Mouse (Mus musculus): ENCODE results near the gene Dusp15.

The Dusp15 gene

DNA sequence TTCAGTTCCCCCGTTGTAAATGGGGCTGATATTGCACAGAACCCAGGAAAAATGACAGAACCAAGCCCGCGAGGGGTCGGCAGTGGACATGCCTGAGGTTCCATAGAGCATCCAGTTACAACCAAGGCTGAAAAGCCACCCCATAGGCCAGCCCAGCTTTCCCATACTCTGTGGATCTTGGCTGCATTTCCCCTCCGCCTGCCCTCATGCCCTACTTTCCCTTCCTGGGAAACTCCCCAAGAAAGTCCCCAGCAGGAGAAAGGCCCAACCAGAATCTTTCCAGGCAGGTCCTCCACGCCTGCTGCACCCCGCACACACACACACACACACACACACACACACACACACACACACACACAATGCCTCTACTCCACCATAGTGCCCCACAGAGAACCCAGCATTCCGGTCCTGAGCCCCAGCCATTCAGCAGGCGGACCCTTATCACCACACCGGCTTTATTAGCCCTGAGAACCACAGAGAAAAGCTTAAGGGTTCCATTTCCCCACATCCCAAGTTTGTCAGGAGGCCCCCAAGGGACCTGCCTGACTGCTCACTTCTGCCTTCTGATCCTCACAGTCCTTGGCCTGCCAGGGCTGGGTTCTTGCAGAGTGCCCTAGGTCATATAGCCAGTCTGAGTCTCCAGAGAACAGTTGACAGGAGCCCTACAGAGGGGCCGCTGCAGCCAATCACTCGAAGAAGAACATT is 19.9 kb downstream of the Dusp15 start:
- DNase-seq (ENCODE audit: low spot score in 2 of 2), result no peak

DNA sequence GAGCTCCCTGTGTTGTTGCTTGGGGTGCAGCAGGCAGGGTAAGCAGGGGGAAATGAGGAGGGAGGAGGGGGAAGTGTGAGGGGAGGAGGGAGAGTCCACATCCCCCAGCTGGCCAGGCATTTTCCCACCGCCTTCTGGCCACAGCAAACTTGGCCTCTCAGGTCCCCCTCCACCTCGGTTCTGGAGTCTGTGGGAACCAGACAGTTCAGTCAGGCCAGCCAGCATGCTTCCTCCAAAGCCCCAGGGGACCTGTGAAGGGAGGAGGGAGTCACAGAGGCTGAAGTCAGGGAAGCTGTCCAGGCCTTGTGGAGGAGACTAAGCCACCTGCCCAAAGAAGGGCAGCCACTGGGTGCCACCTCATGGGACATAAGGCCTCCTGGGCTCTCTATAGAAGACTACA is 21.2 kb downstream of the Dusp15 start:
- DNase-seq (ENCODE audit: low spot score in 2 of 2), result no peak

DNA sequence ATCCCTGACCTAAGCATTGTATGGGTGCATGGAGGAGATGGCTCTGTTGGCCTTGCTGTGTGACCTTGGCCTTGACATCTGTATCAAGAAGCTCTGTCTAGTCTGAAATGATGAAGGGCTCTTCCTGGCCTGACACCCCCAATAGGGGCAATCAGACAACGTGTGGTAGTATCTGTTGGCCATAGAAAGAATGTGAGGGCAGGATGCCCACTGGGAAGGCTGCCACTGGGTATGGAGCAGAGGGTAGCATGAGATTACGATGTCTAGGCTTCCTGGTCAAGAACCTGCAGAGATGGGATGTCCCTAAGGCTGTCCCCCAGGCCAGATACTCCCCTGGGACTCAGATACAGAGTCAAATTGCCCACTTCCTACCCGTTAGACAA is 22.5 kb downstream of the Dusp15 start:
- DNase-seq (ENCODE audit: low spot score in 2 of 2), result no peak

DNA sequence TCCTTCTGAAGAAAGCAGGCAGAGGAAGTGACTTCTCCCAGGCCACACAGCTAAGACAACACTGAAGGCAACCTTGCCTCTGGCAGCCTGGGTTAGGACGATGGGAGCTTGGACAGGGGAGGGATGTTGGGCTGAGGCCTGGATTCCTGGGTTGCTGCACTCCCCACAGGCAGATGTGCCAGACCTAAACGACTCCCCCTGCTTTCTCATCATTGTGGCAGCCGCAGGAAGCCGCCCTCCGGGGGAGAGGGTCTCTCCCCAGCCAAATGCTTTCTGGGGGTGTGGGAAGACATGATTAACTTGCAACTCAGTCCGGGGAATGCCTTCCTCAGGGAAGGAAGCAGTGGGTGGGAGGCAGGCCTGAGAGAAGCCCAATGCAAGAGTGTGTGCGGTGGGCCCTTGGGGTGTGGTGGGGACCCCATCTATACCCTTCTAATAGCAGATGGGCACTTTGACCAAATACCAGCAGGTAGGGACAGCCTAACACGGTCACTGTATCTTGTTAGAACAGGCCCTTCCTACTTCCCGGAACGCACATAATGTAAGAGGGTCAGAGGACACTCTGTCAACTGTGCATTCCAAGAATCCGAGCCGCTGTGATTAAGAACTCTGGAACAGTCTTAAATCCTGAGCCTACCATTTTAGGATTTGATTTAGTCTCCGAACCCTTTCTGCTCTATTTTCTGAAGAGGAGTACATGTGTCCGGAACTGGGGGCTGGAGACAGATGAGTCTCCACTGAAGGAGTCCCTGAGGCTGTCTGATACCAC is 23.1 kb downstream of the Dusp15 start:
- DNase-seq (ENCODE audit: low spot score in 2 of 2), result no peak

DNA sequence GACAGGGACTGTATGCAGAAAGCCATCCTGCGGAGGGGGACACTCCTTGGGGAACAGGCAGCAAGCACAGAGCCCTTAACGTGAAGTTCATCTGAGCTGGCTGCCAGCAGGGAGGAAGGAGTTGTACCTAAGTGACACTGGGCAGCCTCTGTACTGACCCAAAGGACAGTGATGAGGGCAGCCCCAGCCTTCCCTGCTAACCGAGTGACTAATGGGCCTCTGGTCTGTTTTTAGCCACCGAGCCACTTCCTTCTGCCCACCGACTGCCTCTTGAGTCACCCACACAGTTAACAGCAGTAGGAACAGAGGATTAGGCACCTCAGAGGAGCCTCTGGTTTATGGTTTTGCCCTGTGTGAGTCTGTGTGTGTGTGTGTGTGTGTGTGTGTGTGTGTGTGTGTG is 24.1 kb downstream of the Dusp15 start:
- DNase-seq (ENCODE audit: low spot score in 2 of 2), result no peak

DNA sequence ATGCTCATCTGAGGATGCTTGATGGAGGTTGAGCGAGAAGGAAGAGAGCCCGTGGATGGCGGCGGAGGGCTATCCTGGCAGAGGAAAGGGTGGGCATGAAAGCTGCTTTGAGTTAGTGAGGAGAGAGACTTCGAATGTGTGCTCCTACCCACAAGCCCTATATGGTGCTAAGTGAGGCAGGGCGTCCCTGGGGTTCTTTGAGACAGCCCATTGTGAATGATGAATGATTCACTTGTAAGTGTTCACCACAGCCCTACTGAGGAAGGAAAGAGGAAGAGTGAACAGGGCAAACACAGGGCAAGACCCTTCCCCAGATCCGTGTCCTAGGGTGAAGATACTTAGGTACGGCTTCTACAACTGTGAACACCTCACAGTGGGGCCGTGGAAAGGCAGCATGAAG is 24.6 kb downstream of the Dusp15 start:
- no peak for DNase-seq (ENCODE audit: low spot score in 2 of 2)

DNA sequence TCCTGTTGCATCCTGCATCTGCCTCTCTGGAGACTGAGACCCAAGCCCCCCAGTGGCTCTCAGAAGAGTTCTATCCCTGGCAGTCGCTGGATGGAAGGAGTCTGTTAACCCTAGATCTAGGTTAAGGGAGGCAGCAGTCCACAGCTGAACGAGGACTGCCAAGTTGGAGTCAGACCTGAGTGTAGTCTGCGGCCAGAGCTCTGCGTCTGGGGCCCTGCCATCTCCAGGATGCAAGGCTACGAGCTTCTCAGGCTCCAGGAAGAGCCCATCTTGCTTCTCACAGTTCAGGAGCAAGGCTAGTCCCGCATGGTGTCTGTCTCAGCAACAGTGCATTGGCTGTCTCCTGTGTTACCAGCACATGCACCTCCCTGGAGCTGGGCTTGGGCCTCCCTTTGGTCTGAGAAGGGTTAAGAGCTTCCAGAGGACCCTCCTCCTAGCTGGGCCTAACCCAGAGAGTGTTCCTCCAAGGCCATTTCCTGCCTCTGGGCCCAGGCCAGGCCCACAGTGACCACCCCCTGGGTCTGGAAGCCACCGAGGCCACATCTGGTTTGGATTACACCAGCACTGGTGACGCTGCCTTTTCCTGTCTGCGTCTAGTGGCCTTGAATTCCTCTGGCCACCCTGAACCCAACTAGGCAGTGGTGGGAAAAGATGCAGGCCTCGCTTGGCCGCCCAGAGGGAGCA is 26.2 kb downstream of the Dusp15 start:
- peak in 1 of 2 experiments; percentile 34 for DNase-seq (ENCODE audit: low spot score in 2 of 2)

DNA sequence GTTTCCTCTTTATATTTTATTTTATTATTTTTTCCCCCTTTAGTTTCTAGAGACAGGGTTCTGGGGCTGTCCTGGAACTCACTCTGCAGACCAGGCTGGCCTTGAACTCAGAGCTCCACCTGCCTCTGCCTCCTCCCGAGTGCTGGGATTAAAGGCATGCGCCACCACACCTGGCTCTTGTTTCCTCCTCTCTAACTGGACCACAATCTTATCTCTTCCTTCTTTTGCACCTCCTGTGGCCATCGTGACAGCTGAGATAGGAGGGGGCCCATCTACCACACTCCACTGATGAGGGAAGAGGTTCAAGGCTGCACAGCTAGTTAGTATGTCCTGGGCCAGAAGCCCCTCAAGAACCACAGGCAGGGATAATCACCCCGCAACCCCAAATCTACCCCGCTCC is 27.0 kb downstream of the Dusp15 start:
- no peak for DNase-seq (ENCODE audit: low spot score in 2 of 2)

DNA sequence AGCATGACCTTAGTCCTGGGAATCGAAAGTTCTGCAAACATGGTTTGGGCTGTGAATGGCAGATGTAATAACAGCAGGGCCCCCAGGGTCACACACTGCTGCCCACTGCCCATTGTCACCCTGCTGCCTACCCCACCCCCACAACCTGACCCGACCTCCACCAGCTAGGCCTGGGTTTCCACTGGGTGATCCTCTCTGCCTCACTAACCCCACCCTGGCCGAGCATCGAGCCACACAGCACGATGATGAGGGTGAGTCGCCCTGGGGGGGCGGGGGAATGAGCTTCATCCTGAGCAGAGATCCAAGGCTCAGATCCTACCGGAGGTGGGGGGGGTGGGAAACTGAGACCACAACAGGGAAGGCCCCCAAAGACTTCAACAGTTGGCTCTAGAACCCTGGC is 27.4 kb downstream of the Dusp15 start:
- DNase-seq (ENCODE audit: low spot score in 2 of 2), result no peak

DNA sequence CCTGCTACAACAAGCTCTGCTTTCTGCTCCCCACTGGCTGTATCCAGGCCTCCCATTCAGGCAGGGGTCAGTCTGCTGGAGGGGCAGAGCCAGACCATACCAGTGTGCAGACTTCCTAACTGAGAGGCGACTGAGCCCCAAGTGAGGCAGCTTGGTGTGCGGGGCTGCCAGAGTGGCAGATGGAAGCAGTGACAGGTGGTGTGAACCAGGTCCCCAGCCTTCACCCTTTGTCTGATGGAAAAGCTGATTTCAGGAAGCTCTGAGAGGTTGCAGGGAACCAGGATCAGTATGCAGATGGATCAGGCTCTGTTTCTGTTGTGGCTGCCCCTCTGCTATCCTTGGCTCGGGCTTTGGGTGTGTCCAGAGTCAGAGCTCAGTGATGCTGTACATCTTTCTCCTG is 27.9 kb downstream of the Dusp15 start:
- DNase-seq (ENCODE audit: low spot score in 2 of 2), result no peak

DNA sequence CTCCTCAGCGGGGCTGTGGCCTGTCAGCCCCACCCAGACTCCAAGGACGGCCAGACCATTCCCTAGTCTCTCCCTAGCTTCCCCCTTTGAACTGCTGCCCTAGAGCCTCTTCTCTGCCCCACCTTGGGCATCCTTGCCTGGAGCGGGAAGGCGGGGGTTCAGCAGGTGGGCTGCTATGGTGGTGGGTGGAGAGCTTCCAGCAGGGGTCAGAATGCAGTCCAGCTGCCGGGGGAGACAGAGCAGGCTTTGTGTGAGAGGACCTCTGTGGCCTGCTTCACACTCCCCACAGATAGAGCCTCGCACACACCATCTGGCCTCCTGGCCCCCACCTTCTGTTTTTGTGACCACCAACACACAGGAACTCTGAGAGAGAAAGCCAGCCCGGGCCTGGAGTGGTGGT is 29.1 kb downstream of the Dusp15 start:
- no peak for DNase-seq (ENCODE audit: low spot score in 2 of 2)

DNA sequence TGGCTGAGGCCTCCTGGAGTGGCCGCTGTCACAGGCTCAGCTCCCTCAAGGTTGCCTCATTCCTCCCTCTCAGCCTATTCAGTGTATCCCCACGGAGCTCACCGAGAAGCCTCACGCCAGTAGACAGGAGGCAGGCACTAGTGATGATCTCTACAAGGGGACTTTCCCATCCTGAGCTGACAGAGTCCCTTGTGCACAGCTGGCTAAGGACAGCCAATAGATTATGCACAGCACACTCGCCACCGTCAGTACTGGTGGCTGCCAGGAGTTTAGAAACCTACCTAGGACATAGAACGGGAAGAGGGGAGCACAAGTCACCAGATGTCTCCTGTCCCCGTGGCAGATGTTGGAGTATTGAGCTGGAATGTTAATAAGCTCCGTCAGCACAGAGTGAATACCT is 33.8 kb downstream of the Dusp15 start:
- no peak for DNase-seq (ENCODE audit: low spot score in 2 of 2)

DNA sequence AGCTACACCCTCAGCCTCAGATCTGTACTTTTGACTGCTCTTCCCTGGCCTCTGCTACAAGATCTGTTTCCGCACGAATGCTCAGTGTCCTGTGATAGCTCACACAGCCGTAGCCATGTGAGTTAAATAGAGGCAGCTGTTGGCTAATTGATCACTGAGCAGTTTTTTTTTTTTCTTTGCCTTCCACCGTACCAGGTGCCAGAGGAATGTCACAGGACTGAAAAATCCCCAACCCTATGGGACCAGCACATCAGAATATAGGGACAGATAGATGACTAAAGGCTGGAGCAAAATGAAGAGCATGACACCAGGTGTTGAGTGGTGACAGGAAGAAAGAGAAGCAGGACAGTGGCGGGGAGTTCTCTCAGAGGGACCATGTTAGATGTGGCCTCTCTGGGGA is 35.4 kb downstream of the Dusp15 start:
- DNase-seq (ENCODE audit: low spot score in 2 of 2), result no peak

DNA sequence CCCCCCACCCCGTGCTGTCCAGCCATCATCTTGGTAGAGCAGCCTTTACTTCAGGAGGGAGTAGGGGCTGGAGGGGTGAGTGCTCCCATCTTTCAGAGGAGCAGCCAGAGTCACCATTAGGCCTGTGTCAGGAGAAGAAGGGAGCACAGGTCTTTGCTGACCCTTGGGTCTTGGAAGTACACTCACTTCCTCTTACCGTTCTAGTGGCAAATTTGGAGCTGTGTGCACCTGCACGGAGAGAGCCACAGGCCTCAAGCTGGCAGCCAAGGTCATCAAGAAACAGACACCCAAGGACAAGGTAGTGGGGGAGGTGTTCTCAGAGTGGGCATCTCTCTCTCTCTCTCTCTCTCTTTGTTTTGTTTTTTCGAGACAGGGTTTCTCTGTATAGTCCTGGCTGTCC is 36.0 kb downstream of the Dusp15 start:
- DNase-seq (ENCODE audit: low spot score in 2 of 2), result no peak

DNA sequence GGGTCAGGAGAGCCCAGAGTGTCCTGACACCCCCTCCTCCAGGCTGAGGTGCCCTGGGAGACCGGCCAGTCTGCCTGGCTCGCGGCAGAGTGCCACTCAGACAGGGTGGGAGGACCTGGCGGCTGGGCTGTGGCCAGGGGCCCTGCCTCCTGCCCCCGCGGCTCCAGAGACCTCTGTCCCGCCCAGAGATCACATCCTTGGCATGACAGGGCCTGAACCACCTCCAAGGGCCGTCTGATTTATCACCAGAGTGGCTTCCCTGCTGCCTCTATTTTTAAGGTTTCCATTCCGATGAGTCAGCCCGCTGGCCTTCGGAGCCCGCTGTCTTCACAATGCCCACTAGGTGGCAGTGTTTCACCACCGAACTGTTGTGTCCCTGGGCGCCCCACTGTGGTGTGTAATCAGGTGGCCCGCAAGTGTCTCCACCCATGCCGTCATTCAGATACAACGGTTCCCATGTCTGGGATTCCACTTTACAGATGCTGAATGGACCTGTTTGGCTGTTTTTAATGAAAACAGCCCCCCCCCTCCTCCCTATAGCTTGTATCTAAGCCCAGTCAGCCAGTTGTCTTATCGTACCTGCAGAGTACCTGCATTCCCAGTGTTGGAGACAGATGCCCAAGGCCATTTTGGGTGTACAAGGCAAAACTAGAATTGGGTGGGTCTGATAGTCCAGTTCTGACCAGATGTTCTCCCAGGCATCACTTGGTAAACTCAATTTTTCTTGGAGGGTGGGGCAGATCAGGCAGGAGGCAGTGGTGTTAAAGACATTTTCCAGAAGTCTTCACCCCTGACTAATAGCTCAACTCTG is 37.0 kb downstream of the Dusp15 start:
- peak; percentile 63 to 81 for DNase-seq (ENCODE audit: low spot score in 2 of 2)

DNA sequence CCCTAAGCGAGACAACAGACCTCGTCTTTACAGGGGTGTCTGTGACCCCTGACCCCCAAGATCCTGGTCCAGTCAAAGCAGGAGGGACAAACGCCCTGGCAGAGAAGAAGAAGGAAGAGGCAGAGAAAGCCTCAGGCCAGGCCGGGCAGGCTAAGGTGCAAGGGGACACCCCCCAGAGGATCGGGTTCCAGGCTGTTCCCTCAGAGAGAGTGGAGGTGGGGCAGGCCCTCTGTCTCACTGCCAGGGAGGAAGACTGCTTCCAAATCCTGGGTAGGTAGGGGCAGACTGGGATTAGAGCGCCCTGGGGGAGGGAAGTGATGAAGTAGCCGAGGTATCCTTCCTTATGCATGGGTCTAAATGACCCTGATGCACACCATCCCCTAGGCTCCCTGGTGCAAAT is 38.0 kb downstream of the Dusp15 start:
- no peak for DNase-seq (ENCODE audit: low spot score in 2 of 2)

DNA sequence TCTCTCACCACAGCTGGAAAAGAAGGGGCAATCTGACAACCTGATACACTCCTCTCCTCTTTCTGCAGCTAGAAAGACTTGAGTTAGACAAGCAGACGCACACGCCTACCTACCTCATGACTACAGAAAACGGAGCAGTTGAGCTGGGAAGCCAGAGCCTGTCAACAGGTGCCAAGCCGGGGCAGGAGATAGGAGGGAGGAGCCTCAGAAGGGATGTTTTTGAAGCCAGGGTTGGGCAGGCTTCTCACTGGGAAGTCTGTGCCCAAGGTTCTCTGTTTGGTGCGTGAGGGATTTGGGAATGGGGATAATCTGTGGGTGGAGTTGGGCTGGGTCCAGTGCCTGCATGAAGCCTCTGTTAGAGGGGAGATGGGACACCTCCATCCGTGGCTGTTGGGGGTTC is 40.1 kb downstream of the Dusp15 start:
- DNase-seq (ENCODE audit: low spot score in 2 of 2), result no peak

DNA sequence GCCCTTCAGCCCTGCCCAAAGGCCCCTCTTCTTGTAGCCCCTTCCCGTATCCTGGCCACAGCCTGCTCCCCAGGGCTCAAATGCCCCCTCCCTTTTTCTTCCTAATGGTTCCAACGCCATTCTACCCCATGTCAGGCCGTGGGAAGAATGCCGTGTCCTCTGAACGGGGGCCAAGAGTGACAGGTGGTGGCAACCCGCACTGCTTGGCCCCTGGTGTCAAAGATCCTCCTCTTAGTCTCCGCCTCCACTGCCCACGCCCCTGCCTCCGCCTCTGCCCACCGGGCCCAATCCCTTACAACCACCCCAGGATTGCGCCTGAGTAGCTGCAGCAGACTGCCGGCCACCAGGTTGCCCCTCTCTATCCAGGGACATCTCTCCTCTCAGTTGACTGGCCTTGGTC is 40.5 kb downstream of the Dusp15 start, which contains the start of gene Mylk2:
Gene Mylk2 (plus strand): TSS at position 322 of the 400 bp plus-strand sequence.
- no peak for DNase-seq (ENCODE audit: low spot score in 2 of 2)

DNA sequence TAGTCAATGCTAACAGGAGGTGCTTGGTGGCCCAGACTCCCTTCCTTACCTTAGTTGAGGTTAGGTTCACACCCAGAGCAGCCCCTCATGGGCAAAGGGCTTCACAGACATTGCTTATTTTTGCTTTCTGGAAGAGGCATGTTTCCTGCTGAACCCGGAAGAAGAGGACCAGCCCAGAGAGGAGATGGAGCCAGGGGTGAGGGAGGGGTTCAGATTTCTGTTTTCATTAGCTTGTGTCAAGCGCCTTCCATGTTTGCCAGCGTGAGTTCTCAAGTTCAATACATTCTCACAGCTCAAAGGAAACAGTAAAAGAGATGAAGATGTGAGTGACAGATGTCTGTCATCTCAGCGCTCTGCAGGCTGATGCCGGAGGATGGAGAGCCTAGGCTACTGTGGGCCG is 41.6 kb downstream of the Dusp15 start:
- no peak for DNase-seq (ENCODE audit: low spot score in 2 of 2)

DNA sequence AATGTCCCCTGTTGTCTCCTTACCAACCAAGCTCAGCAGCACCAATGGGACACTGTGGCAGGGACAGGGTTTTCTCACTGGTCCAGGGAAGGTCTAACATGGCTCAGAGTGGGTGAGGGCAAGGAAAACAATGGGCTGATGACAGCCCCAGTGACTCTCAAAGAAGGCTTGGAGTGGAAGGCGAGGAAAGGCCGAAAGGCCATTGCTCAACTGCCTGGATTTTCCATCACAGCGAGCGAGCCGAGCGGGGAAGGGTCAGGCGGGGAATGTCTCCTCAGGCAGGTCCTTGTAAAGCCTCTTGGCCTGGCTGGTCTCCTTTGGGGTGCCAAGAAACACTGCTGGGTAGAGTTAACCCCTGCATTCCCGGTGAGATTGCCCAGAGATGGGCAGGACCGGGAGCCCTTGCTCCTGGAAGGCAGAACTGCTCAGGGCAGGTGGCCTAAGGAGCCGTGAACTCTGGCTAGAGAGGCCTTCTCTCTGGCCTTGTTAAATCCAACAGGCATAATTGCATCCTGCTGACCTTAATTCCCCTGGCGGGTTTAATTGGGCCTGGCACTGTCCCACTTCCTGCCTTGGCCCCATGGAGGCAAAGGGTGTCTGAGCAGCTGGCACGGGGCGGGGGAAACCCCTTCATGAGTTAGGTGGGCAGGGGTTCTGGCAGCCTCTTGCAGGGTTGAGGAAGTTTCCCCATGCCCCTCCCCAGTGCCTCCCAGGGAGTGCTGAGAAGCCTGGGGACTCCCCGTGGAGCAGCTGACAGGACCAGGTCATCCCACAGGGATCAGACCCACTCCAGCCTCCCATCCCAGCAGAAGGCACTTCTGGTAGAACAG is 44.2 kb downstream of the Dusp15 start:
- DNase-seq (ENCODE audit: low spot score in 2 of 2), result no peak
